Mouse (Mus musculus): ENCODE measurements at regions not wholly inside any gene's neighbourhood (a gene's known extent, or its start where the extent isn't known, plus 50 kb on each side); places are given as distances from the start of the nearest gene placed in this dataset.

GRCm38 (mm10) chr7:50993707-50994106 is 394.7 kb downstream of the 4933405O20Rik start:
- no peak for DNase-seq (ENCODE audit: low spot score in 2 of 2)

GRCm38 (mm10) chr7:51041899-51042667 is 443.1 kb downstream of the 4933405O20Rik start:
- no peak for DNase-seq (ENCODE audit: low spot score in 2 of 2)

- no peak for DNase-seq (ENCODE audit: low spot score in 2 of 2)
Measured at GRCm38 (mm10) chr7:51051496-51051895, 452.5 kb downstream of the 4933405O20Rik start.

GRCm38 (mm10) chr7:51068376-51068775 is 442.5 kb upstream of the Ano5 start:
- DNase-seq (ENCODE audit: low spot score in 2 of 2): no peak

GRCm38 (mm10) chr7:51093774-51094173 is 417.1 kb upstream of the Ano5 start:
- DNase-seq (ENCODE audit: low spot score in 2 of 2): no peak

- no peak for DNase-seq (ENCODE audit: low spot score in 2 of 2)
Measured at GRCm38 (mm10) chr7:51101166-51101565, 409.7 kb upstream of the Ano5 start.

GRCm38 (mm10) chr7:51140796-51141195 is 370.0 kb upstream of the Ano5 start:
- no peak for DNase-seq (ENCODE audit: low spot score in 2 of 2)

- no peak for DNase-seq (ENCODE audit: low spot score in 2 of 2)
Measured at GRCm38 (mm10) chr7:51175211-51175610, 335.6 kb upstream of the Ano5 start.

- no peak for DNase-seq (ENCODE audit: low spot score in 2 of 2)
Measured at GRCm38 (mm10) chr7:51215487-51216232, 295.2 kb upstream of the Ano5 start.

- DNase-seq (ENCODE audit: low spot score in 2 of 2): no peak
Measured at GRCm38 (mm10) chr7:51216233-51216605, 294.6 kb upstream of the Ano5 start.

GRCm38 (mm10) chr7:51221351-51221750 is 289.5 kb upstream of the Ano5 start:
- peak in 1 of 2 experiments; percentile 5 for DNase-seq (ENCODE audit: low spot score in 2 of 2)

- peak in 1 of 2 experiments; percentile 37 for DNase-seq (ENCODE audit: low spot score in 2 of 2)
Measured at GRCm38 (mm10) chr7:51221806-51222205, 289.0 kb upstream of the Ano5 start.

- no peak for DNase-seq (ENCODE audit: low spot score in 2 of 2)
Measured at GRCm38 (mm10) chr7:51227136-51227535, 283.7 kb upstream of the Ano5 start.

GRCm38 (mm10) chr7:51234616-51235015 is 276.2 kb upstream of the Ano5 start:
- no peak for DNase-seq (ENCODE audit: low spot score in 2 of 2)

GRCm38 (mm10) chr7:51247695-51248094 is 263.1 kb upstream of the Ano5 start:
- no peak for DNase-seq (ENCODE audit: low spot score in 2 of 2)

GRCm38 (mm10) chr7:51254461-51254860 is 256.4 kb upstream of the Ano5 start:
- no peak for DNase-seq (ENCODE audit: low spot score in 2 of 2)

GRCm38 (mm10) chr7:51259160-51259831 is 251.5 kb upstream of the Ano5 start:
- no peak for DNase-seq (ENCODE audit: low spot score in 2 of 2)

GRCm38 (mm10) chr7:51264166-51264565 is 246.7 kb upstream of the Ano5 start:
- no peak for DNase-seq (ENCODE audit: low spot score in 2 of 2)

GRCm38 (mm10) chr7:51265896-51266295 is 244.9 kb upstream of the Ano5 start:
- DNase-seq (ENCODE audit: low spot score in 2 of 2): no peak

GRCm38 (mm10) chr7:51266879-51267278 is 243.9 kb upstream of the Ano5 start:
- DNase-seq (ENCODE audit: low spot score in 2 of 2): no peak

- DNase-seq (ENCODE audit: low spot score in 2 of 2): no peak
Measured at GRCm38 (mm10) chr7:51268743-51269142, 242.1 kb upstream of the Ano5 start.

GRCm38 (mm10) chr7:51270531-51271090 is 240.2 kb upstream of the Ano5 start:
- peak; percentile 42 to 79 for DNase-seq (ENCODE audit: low spot score in 2 of 2)

All from cerebellum, postnatal 4 days (tissue).